Mouse (Mus musculus) cerebellum, postnatal 36 days (tissue): ENCODE measurements around the gene Kpna7.
A peak's percentile ranks its signal among the peaks of the same experiment; 100 is the strongest.

Experiments used
- DNase-seq, 2 experiments: peaks; one replicate each; pipeline ENCODE4 v3.0.0; 2021 to 2022; ENCODE audit warnings: mixed read lengths in 2 of 2

The Kpna7 gene

DNA sequence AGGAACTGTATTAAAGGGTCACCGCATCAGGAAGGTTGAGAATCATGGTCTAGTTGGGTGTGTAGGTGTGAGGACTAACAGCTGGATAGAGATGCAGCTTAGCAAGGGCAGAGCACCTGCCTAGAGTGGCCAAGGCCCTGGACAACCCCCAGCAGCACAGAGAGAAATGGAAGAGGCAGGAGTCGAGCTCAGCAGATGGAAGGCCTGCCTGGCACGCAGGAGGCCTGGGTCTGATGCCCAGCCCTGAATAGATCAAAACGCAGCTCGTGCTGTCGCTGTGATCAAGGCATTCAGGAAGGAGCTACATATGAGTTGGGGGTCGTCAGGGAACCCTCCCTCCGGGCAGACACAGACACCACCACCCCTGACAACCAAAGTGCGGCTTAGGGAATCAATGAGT lies 125.6 kb downstream of the Kpna7 start:
- peak; percentile 33 to 39 for DNase-seq

DNA sequence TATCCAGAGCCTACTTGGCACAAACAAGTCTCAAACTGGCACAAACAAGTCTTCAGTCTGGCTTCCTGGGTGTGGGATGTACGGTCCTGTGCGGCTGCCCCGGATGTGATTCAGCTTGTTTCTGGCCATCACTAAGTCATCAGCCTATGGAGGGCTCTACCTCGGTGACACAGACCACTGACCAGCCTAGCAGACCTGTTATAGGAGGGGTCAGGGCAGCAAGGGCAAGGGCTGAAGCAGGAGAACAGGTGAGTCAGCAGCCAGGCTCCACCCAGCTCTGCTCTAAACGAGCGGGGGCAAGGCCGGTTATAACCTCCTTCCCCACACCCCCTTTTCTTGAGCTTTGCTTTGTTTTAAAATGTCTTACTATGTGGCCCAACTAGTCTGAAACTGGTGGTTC lies 129.4 kb downstream of the Kpna7 start:
- no peak for DNase-seq

DNA sequence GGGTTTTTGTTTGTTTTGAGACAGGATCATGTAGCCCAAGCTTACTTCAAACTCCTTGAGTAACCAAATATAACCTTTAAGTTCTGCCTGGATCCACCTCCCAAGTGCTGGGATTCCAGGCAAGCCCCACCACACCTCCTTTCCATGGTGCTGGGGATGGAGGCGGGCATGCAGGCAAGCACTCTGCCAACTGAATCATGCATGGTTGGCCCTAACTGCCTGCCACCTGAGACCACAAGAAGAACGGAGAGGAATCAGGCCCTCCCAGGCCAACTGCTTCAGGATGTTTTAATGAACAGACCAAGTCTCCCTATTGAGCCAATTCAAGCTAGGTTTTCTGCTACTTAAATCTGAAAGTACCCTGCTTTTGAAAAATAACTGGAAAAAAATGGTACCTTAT lies 131.2 kb downstream of the Kpna7 start:
- no peak for DNase-seq

DNA sequence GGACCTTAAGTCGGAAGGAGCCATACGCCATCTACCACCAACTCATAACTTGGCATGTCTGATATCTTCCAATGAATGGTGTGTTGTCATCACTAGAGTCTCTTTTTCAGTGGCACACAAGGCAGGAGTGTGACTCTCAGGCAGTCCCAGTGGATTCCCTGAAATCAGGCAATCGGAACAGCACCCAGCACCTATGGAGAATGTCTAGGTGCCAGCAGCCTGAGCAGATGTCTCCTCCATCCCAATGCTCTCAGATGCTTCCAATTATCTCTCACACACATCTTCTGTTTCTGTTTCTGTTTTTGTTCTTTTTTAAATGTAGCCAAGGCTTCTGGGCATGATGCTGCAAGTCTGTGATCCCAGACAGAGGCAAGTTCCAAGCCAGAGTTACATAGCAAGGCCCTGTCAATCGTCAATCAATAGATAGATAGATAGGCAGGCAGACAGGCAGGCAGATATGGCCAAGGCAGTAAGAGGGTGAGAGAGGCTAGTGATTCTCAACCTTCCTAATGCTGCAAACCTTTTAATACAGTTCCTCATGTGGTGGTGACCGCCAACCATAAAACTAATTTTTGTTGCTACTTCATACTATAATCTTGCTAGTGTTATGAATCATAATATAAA lies 133.3 kb downstream of the Kpna7 start:
- DNase-seq = no peak

DNA sequence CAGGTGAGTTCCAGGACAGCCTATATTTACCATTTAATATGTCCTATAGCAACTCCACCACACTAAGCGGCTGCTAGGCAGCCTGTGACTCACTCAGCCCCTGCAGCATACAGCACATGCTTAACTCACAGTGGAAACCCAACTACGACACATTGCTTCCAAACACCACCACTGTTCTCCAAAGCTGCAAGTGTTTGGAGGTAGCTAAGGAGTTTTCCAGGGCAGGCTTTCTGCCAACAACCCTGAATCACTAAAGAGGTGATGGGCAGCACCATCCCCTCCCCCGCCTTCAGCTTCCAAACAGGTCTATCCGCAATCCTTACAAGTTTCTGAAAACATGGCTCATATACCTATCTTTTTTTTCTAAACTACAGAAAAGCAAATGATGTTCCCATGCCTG lies 134.0 kb downstream of the Kpna7 start:
- no peak for DNase-seq

DNA sequence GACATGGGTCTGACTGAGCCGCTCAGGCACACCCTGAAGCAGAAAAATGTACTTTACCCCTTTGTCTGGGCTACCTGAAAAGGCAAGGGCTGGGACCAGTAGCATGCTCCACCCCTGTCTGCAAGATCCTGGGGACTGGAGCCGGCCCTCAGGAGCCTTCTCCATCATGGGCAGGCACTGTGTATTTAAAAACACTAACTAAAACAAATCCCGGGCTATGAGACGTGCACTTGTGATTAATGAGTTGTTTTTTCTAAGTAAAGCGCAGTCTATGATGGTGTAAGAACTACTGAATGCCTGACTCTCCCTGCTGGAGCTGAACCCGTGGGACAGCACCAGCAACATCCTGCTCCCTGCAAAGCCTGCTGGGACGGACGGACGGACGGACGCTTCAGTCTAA lies 135.4 kb downstream of the Kpna7 start:
- DNase-seq = no peak

DNA sequence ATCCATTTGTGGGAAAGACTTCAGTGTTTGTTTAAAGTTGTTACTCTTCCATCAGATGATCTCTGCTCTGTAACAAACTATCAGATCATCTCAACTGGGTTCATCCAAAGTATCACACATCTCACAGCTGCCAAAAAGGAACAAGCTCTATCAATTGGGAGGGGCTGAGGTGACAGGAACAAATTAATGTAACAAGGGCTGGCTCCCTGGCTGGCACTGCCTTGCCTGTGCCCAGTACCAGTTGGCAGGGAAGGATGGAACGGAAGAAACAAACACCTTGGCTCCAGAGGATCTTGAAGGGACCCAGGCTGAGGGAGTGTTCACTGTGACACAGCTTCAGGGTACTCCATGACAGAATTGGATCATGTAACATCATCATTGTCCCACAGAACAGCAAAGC lies 135.8 kb downstream of the Kpna7 start:
- DNase-seq = no peak

DNA sequence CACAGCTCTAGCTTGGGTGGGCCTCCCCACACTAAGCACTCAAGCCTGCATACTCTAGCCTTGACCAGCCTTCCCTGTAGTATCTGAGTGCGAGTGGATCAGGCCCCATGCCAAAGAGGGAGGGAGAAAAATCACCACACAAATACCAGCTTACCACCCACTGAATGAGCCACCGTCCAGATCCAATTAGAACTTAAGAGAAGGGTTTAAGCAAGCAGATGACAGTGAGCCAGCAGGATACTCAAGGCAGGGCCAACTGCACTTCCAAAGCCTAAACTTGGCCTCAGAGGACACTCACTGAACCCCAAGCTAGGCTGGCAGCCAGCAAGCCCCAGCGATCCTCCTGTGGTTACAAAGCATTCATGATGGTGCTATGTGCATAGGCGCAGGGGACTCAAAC lies 137.8 kb downstream of the Kpna7 start:
- peak; percentile 50 to 53 for DNase-seq

DNA sequence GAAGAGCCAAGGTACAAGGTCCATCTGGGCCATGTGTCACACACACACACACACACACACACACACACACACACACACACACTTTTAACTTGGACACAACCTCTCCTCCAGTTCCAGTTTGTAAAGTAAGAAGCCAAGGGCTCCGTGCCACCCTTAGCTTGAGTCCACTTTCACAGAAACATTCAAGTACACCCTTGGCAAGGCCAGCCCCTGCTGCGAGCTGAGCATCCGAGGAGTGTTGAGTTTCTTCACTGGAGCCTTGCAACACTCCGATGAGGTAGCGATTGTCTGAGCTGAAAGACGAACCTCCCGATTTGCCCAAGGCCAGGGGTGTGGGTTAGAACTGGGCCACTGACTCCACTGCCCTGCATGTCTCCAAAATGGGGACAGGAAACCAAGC lies 138.9 kb downstream of the Kpna7 start:
- no peak for DNase-seq

DNA sequence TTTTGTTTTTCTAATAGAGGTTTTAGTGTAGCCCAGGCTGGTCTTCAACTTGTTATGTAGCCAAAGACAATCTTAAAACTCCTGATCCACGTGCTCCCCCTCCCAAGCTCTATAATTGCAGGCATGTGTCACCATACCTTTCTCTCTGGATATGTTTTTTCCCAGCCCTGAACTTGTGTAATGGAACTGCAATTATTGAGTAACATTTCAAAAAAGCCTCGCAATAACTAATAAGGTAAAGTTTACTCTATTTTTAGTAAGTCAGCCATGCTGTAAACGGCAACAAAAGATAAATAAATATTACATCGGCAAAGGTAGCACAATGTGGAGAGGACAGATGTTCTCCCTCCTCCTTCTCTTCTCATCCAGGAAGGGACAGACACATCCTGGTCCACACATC lies 139.5 kb downstream of the Kpna7 start:
- no peak for DNase-seq

DNA sequence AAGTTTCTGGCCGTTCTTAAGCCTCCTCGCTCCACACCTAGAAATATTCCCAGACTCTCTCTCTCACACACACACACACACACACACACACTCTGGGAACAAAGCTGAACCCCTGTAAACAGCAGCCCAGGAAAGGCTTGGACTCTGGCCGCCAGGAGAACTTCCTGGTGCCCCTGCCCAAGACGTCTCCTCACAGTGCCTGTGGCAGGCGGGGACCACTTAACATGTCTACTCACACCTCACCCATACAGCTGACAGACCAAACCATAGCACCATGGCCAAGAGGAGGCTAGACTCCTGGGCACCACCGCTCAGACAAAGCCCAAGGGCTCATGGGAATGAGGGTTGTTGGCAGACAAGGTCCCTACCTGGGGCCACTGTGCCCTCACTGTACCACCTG lies 140.5 kb downstream of the Kpna7 start:
- no peak for DNase-seq

DNA sequence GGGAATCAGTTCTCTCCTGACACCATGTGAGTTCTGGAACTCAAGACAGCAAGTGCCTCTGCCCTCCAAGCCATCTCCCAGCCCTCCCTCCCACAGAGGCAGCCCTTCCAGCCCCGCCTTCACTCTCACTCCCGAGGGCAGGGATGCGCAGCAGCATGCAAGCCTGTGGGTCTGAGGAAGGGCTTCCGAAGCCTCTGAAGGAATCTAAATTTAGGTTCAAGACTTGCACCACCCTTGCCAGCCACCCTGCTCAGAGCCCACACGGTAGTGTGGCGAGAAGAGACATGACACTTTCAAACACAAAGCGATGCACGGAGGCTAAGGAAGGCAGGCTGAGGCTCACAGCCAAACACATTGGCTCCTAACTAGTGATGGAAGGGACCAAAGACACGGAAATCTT lies 141.4 kb downstream of the Kpna7 start:
- DNase-seq = no peak

DNA sequence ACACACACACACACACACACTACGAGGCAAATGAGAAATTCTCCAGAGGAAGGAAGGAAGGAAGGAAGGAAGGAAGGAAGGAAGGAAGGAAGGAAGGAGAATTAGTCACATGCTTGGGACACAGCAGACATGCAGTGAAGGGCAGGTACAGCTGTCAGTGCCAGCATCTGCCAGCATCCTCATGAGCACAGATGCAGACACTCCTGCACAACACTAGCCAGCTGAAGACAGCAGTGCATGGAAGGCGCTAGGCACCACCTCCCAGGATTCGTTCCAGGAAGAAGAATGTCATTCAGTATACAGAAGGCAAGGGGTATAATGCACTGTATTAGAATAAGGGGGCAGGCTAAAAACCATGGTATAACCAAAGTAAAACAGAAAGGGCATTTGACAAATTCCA lies 142.9 kb downstream of the Kpna7 start:
- DNase-seq = no peak

DNA sequence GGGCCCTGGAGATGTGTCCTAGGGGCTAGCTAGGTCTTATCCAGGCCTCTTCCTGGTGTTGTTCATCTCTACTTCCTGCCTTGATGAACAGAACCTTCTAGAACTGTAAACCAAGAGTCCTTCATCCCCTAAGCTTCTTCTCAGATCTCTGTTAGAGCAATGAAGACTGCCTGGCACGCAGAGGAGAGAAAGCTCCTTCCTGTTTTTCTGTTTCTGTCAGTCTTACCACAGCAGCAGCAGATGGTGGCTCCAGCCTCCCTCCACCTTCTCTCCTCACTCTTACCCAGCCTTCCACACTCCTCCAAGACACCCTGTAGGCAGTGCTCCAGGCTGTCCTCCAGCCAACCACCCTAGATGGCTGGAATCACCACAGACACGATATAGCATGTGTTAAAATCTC lies 146.5 kb downstream of the Kpna7 start:
- no peak for DNase-seq
